Comparison of ENCODE assay signal across 26 mouse cellular contexts in the genomic region with DNA sequence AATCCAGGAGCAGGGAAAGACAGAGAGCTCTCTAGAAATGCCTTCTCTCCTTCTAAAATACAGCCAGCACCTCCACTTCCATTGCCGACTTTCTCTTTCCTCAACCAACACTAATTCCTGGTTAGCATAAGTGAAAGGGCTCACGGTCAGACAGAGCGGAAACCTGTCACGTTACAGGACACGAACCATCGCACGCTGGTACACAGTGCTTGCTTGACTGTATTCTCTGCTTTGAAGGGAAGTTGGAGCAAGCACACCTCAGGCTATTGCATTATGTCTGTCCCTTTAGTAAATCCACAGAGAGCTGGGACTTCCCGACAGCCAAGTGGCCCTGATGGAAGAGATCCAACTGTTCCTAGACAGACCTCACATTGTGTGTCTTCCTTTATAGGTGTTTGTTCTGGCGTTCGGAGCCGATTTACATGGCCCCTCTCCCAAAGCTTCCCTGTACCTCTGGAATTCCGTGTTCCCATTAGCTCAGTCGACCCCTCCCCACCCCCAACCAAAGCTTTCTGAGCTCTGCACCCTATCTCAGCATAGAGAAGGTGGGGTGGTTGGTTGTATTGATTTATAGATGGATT. TPM values are rescaled to one million over a fixed set of nuclear protein-coding genes. Genes with fewer than 3 reads are reported as not detected.
DNase-seq lines count a peak whose midpoint lies in the region; ATAC-seq and TF ChIP-seq lines count a peak whose summit lies in the region.
"Had no signal": no experiment of that assay in that cellular context is flagged by ENCODE, and none has a peak within 500 bp of the region (broad histone marks: within the 10 kb centered on the region; RNA-seq: fewer than 3 reads in every experiment).

No protein-coding gene starts in this region.

- TF ChIP-seq EP300 in heart, adult 2 months (IDR thresholded peaks at IDR 0.05; ENCODE audit: insufficient read depth, low read depth, low read length): 0 out of 2 replicates have a peak, but pooled peaks have one; percentile 22

- H3K9ac ChIP-seq in heart, adult 2 months (ENCODE audit: low read depth, low read length): no peak overlapping the region; the same call in 1 of the 2 replicates
- no peak overlapping the region for H3K9ac ChIP-seq in heart, embryonic 12.5 days
- H3K9ac ChIP-seq in limb, embryonic 13.5 days: no peak overlapping the region
- 0 out of 2 replicates have a peak overlapping the region, but pooled peaks have one; percentile 9 for H3K9ac ChIP-seq in embryonic facial prominence, embryonic 14.5 days (ENCODE audit: low read depth, low read length)
- H3K9ac ChIP-seq in forebrain, embryonic 12.5 days: no peak overlapping the region
- no peak overlapping the region for H3K9ac ChIP-seq in intestine, embryonic 16.5 days (ENCODE audit: low read depth, low read length)
- H3K9ac ChIP-seq: hindbrain, embryonic 12.5 days; liver, embryonic 13.5 days; midbrain, embryonic 15.5 days; neural tube, embryonic 13.5 days had no signal

- H3K4me2 ChIP-seq in heart, embryonic 12.5 days: no peak overlapping the region
- H3K4me2 ChIP-seq in limb, embryonic 13.5 days (replicated peaks): no peak overlapping the region
- H3K4me2 ChIP-seq in embryonic facial prominence, embryonic 14.5 days (ENCODE audit: low read depth, low read length): no peak overlapping the region
- H3K4me2 ChIP-seq in forebrain, embryonic 12.5 days: no peak overlapping the region
- no peak overlapping the region for H3K4me2 ChIP-seq in intestine, embryonic 16.5 days (ENCODE audit: low read depth, low read length)
- H3K4me2 ChIP-seq: hindbrain, embryonic 12.5 days; liver, embryonic 13.5 days; midbrain, embryonic 15.5 days; neural tube, embryonic 13.5 days had no signal

- H3K79me2 ChIP-seq in heart, adult 2 months (replicated peaks; ENCODE audit: control insufficient read depth, insufficient read depth, low read length): no peaks in the 10 kb centered on the region

- H3K9me3 ChIP-seq in heart, embryonic 12.5 days (replicated peaks): no peaks in the 10 kb centered on the region
- no peaks in the 10 kb centered on the region for H3K9me3 ChIP-seq in limb, embryonic 13.5 days
- H3K9me3 ChIP-seq in limb, embryonic 10.5 days (replicated peaks): no peaks in the 10 kb centered on the region
- no peaks in the 10 kb centered on the region for H3K9me3 ChIP-seq in embryonic facial prominence, embryonic 14.5 days (ENCODE audit: control insufficient read depth, low read length)
- H3K9me3 ChIP-seq in forebrain, embryonic 12.5 days: no peaks in the 10 kb centered on the region
- H3K9me3 ChIP-seq in intestine, embryonic 16.5 days (ENCODE audit: control insufficient read depth, low read length): no peaks in the 10 kb centered on the region
- H3K9me3 ChIP-seq: G1E; hindbrain, embryonic 12.5 days; liver, embryonic 13.5 days; megakaryocyte, embryonic 14.5 days; midbrain, embryonic 15.5 days; neural tube, embryonic 13.5 days had no signal

- no peak for DNase-seq in heart, adult 2 months
- no peak for DNase-seq in limb, embryonic 10.5 days (ENCODE audit: low spot score)
- DNase-seq in embryonic facial prominence, embryonic 14.5 days (ENCODE audit: low spot score): no peak
- DNase-seq: cerebellum, adult 18-20 months; cerebellum, postnatal 14 days; gastrocnemius, postnatal 10 days; kidney, adult 8-10 months; kidney, postnatal 10 days; left cerebral cortex, postnatal 4 days; liver, embryonic 13.5 days; lung, adult 2 months; lung, postnatal 36 days; retina, postnatal 1 day; right cerebral cortex, postnatal 25 days; spleen, adult 18-20 months had no signal

- H3K27ac ChIP-seq in heart, adult 2 months: peak overlapping the region; percentile 2; the same call in 1 of the 2 replicates
- no peak overlapping the region for H3K27ac ChIP-seq in heart, embryonic 12.5 days (ENCODE audit: poor library complexity, severe bottlenecking)
- peak overlapping the region; percentile 81 for H3K27ac ChIP-seq in limb, embryonic 13.5 days
- no peak overlapping the region for H3K27ac ChIP-seq in limb, embryonic 10.5 days
- H3K27ac ChIP-seq in embryonic facial prominence, embryonic 14.5 days (replicated peaks; ENCODE audit: low read depth, low read length): peak overlapping the region; percentile 78
- H3K27ac ChIP-seq in forebrain, embryonic 12.5 days: no peak overlapping the region
- no peak overlapping the region for H3K27ac ChIP-seq in intestine, embryonic 16.5 days (ENCODE audit: low read length)
- H3K27ac ChIP-seq: hindbrain, embryonic 12.5 days; liver, embryonic 13.5 days; midbrain, embryonic 15.5 days; neural tube, embryonic 13.5 days had no signal

- no peaks in the 10 kb centered on the region for H3K27me3 ChIP-seq in heart, adult 2 months (ENCODE audit: control insufficient read depth, insufficient read depth, low read length)
- no peaks in the 10 kb centered on the region for H3K27me3 ChIP-seq in heart, embryonic 12.5 days (replicated peaks)
- H3K27me3 ChIP-seq in limb, embryonic 13.5 days: no peaks in the 10 kb centered on the region
- no peaks in the 10 kb centered on the region for H3K27me3 ChIP-seq in limb, embryonic 10.5 days (ENCODE audit: low read depth, poor library complexity, severe bottlenecking)
- H3K27me3 ChIP-seq in embryonic facial prominence, embryonic 14.5 days (replicated peaks; ENCODE audit: control insufficient read depth, insufficient read depth, low read length): no peaks in the 10 kb centered on the region
- no peaks in the 10 kb centered on the region for H3K27me3 ChIP-seq in forebrain, embryonic 12.5 days
- no peaks in the 10 kb centered on the region for H3K27me3 ChIP-seq in intestine, embryonic 16.5 days (replicated peaks; ENCODE audit: control insufficient read depth, insufficient read depth, low read length)
- H3K27me3 ChIP-seq: hindbrain, embryonic 12.5 days; liver, embryonic 13.5 days; midbrain, embryonic 15.5 days; neural tube, embryonic 13.5 days; Patski had no signal

- no peak for TF ChIP-seq CTCF in heart, adult 2 months (IDR thresholded peaks at IDR 0.05)

- H3K4me3 ChIP-seq in heart, adult 2 months: peak overlapping the region; percentile 20; the same call in 1 of the 2 replicates
- no peak overlapping the region for H3K4me3 ChIP-seq in heart, embryonic 12.5 days
- H3K4me3 ChIP-seq in limb, embryonic 13.5 days: no peak overlapping the region
- H3K4me3 ChIP-seq in limb, embryonic 10.5 days: no peak overlapping the region
- H3K4me3 ChIP-seq in embryonic facial prominence, embryonic 14.5 days (ENCODE audit: low read depth, low read length): no peak overlapping the region
- no peak overlapping the region for H3K4me3 ChIP-seq in forebrain, embryonic 12.5 days (replicated peaks)
- no peak overlapping the region for H3K4me3 ChIP-seq in intestine, embryonic 16.5 days (ENCODE audit: low read length)
- H3K4me3 ChIP-seq: hindbrain, embryonic 12.5 days; liver, embryonic 13.5 days; megakaryocyte, embryonic 14.5 days; midbrain, embryonic 15.5 days; neural tube, embryonic 13.5 days had no signal

- ATAC-seq in heart, embryonic 12.5 days (ENCODE audit: insufficient number of reproducible peaks, low FRiP score): no peak
- no peak for ATAC-seq in limb, embryonic 13.5 days (ENCODE audit: low FRiP score, low read depth)
- ATAC-seq in embryonic facial prominence, embryonic 14.5 days (ENCODE audit: low read depth): peak; percentile 53
- ATAC-seq in forebrain, embryonic 12.5 days (ENCODE audit: low FRiP score): no peak
- no peak for ATAC-seq in intestine, embryonic 16.5 days
- ATAC-seq: inflammation-experienced regulatory T-cells, adult 6 months; midbrain, embryonic 15.5 days; Patski had no signal

- no peak for TF ChIP-seq POLR2A in heart, adult 2 months (IDR thresholded peaks at IDR 0.05; ENCODE audit: insufficient read depth, low read depth, low read length)

- H3K36me3 ChIP-seq in heart, adult 2 months (ENCODE audit: control insufficient read depth, insufficient read depth, low read length): no peaks in the 10 kb centered on the region
- H3K36me3 ChIP-seq in heart, embryonic 12.5 days: no peaks in the 10 kb centered on the region
- peaks cover 5% of the 10 kb centered on the region for H3K36me3 ChIP-seq in limb, embryonic 13.5 days
- no peaks in the 10 kb centered on the region for H3K36me3 ChIP-seq in limb, embryonic 10.5 days
- no peaks in the 10 kb centered on the region for H3K36me3 ChIP-seq in embryonic facial prominence, embryonic 14.5 days (ENCODE audit: control insufficient read depth, insufficient read depth, low read length)
- H3K36me3 ChIP-seq in forebrain, embryonic 12.5 days (replicated peaks): no peaks in the 10 kb centered on the region
- no peaks in the 10 kb centered on the region for H3K36me3 ChIP-seq in intestine, embryonic 16.5 days (ENCODE audit: control insufficient read depth, insufficient read depth, low read length)
- H3K36me3 ChIP-seq: G1E; hindbrain, embryonic 12.5 days; liver, embryonic 13.5 days; midbrain, embryonic 15.5 days; neural tube, embryonic 13.5 days had no signal

- 44% methylated on average over 13 of the region's 13 CpGs for WGBS in heart, adult 2 months
- 78% methylated on average over 13 of the region's 13 CpGs for WGBS in heart, embryonic 12.5 days
- WGBS in limb, embryonic 13.5 days: 77% methylated on average over 13 of the region's 13 CpGs
- 88% methylated on average over 13 of the region's 13 CpGs for WGBS in limb, embryonic 10.5 days
- WGBS in embryonic facial prominence, embryonic 14.5 days: 69% methylated on average over 13 of the region's 13 CpGs
- WGBS in forebrain, embryonic 12.5 days: 75% methylated on average over 13 of the region's 13 CpGs
- 74% methylated on average over 13 of the region's 13 CpGs for WGBS in intestine, embryonic 16.5 days

- no peaks in the 10 kb centered on the region for H3K4me1 ChIP-seq in heart, adult 2 months (ENCODE audit: control insufficient read depth, insufficient read depth, low read length)
- H3K4me1 ChIP-seq in heart, embryonic 12.5 days (replicated peaks): no peaks in the 10 kb centered on the region
- peaks cover 7% of the 10 kb centered on the region for H3K4me1 ChIP-seq in limb, embryonic 13.5 days
- no peaks in the 10 kb centered on the region for H3K4me1 ChIP-seq in limb, embryonic 10.5 days
- H3K4me1 ChIP-seq in embryonic facial prominence, embryonic 14.5 days (ENCODE audit: control insufficient read depth, insufficient read depth, low read length): peaks cover 6% of the 10 kb centered on the region
- no peaks in the 10 kb centered on the region for H3K4me1 ChIP-seq in forebrain, embryonic 12.5 days
- peaks cover 3% of the 10 kb centered on the region; the same call in 1 of the 2 replicates for H3K4me1 ChIP-seq in intestine, embryonic 16.5 days (ENCODE audit: control insufficient read depth, insufficient read depth, low read length)
- H3K4me1 ChIP-seq: hindbrain, embryonic 12.5 days; liver, embryonic 13.5 days; midbrain, embryonic 15.5 days; neural tube, embryonic 13.5 days had no signal

- intact Hi-C loops in heart, adult 2 months (cut with DNase I): no loop called here

RNA-seq across cellular contexts. Expression of a gene that starts 10.5 kb away (rescaled TPM):
- total RNA-seq in heart, adult 2 months (2021): 10 to 100 TPM; 35.3 to 37.5 TPM
- polyA plus RNA-seq in heart, adult 2 months (2012; rRNA removed): 15.0 and 22.5 TPM in 2 replicates
- 10.8 and 12.8 TPM in 2 replicates for polyA plus RNA-seq in heart, embryonic 12.5 days (2016; fragmentation: Nextera tagmentation; extraction: Ambion mirVana)
- 17.7 and 18.0 TPM in 2 replicates for polyA plus RNA-seq in limb, embryonic 13.5 days (2015; fragmentation: Nextera tagmentation; extraction: Ambion mirVana)
- 9.1 and 9.2 TPM in 2 replicates for polyA plus RNA-seq in limb, embryonic 10.5 days (2016; fragmentation: Nextera tagmentation; extraction: Ambion mirVana)
- 18.1 and 18.7 TPM in 2 replicates for polyA plus RNA-seq in embryonic facial prominence, embryonic 14.5 days (2014; fragmentation: Nextera tagmentation; extraction: Ambion mirVana)
- 14.4 and 15.6 TPM in 2 replicates for polyA plus RNA-seq in forebrain, embryonic 12.5 days (2016; fragmentation: Nextera tagmentation; extraction: Ambion mirVana)
- 6.4 and 7.3 TPM in 2 replicates for polyA plus RNA-seq in intestine, embryonic 16.5 days (2015; fragmentation: Nextera tagmentation; extraction: Ambion mirVana)

Comparison
In these comparisons a context has a peak if more than half of its experiments do, and no peak if none do; other contexts are left out.
1. H3K27ac ChIP-seq: peak in heart, adult 2 months (single experiment), limb, embryonic 13.5 days (single experiment) and embryonic facial prominence, embryonic 14.5 days (single experiment); none in heart, embryonic 12.5 days (single experiment), limb, embryonic 10.5 days (single experiment), forebrain, embryonic 12.5 days (single experiment) and intestine, embryonic 16.5 days (single experiment).